Mouse (Mus musculus) midbrain, embryonic 14.5 days (tissue): Measurements from ENCODE around the gene Nipal3. TPM values are rescaled to one million over a fixed set of nuclear protein-coding genes. Genes with fewer than 3 reads are reported as not detected.

Source experiments
- ATAC-seq: fragments of 200-750 bp; cut with Nextera tagmentation; 2 replicates; pipeline ENCODE4 v1.8.0; 2017; ENCODE audit warnings: moderate number of reproducible peaks, moderate library complexity; ENCODE audit not compliant: low FRiP score, low TSS enrichment
- DNase-seq: peaks from one replicate; pipeline ENCODE4 v3.0.0-alpha.2; 2015
- H3K27ac ChIP-seq: fragments of 300-500 bp; sonication (generic); replicated peaks from 2 replicates; pipeline ENCODE4 v1.5.1; 2014; ENCODE audit warnings: mild to moderate bottlenecking, low read depth, low read length, moderate library complexity
- H3K27me3 ChIP-seq: fragments of 300-500 bp; sonication (generic); 2 replicates; pipeline ENCODE4 v1.6.1; 2014; ENCODE audit warnings: low read length, control low read depth, mixed read lengths; ENCODE audit not compliant: control insufficient read depth, insufficient read depth
- H3K36me3 ChIP-seq: fragments of 300-500 bp; sonication (generic); 2 replicates; pipeline ENCODE4 v1.6.1; 2014; ENCODE audit warnings: low read length, control low read depth; ENCODE audit not compliant: control insufficient read depth, insufficient read depth
- H3K4me1 ChIP-seq: fragments of 300-500 bp; sonication (generic); 2 replicates; pipeline ENCODE4 v1.6.1; 2014; ENCODE audit warnings: mild to moderate bottlenecking, antibody characterized with exemption, low read length, control low read depth; ENCODE audit not compliant: control insufficient read depth, insufficient read depth
- H3K4me2 ChIP-seq: fragments of 300-500 bp; sonication (generic); 2 replicates; pipeline ENCODE4 v1.6.1; 2014; ENCODE audit warnings: mild to moderate bottlenecking, low read length, moderate library complexity
- H3K4me3 ChIP-seq: fragments of 300-500 bp; sonication (generic); replicated peaks from 2 replicates; pipeline ENCODE4 v1.5.1; 2014; ENCODE audit warnings: low read depth, low read length
- H3K9ac ChIP-seq: fragments of 300-500 bp; sonication (generic); replicated peaks from 2 replicates; pipeline ENCODE4 v1.6.1; 2014; ENCODE audit warnings: mild to moderate bottlenecking, low read length, moderate library complexity
- H3K9me3 ChIP-seq: fragments of 300-500 bp; sonication (generic); 2 replicates; pipeline ENCODE4 v1.6.1; 2016; ENCODE audit warnings: low read length, control low read depth, mixed read lengths; ENCODE audit not compliant: control insufficient read depth
- WGBS: fragments of 180-500 bp; shearing (Covaris S2); extraction: QIAGEN DNeasy Blood & Tissue Kit; methylation state at CpG from one replicate; pipeline ENCODE4 v1.1.7; 2014; 5-methylcytosine and 5-hydroxymethylcytosine counted together
- polyA plus RNA-seq: library from polyadenylated mRNA; unstranded; fragments of >200 nt; fragmentation: Nextera tagmentation; extraction: Ambion mirVana; gene quantifications from 2 replicates; pipeline ENCODE4 v1.2.1, GENCODE M21; 2014

The Nipal3 gene
- polyA plus RNA-seq, 1 experiment from 2014 or later = 7.7 TPM

DNA sequence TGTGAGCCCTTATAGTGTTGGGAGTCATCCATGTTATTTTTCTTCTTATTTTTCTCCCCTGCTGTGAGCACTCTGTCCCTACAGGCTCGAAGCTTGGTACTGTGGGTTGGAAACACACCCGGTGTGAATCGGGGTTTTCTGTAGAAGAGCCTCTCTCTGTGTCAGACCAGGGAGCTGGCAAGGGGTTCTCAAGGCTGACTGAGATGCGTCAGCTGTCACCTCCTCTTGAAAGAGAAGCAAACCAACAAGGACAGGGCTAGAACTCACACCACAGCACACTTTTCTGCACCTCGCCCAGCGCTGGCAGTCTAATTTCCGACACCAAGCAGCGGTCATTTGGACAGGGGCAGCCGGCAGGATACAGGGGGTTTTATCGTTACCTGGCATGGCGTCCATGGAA lies 31.4 kb downstream of the Nipal3 start:
- Histone ChIP-seq H3K27ac (no peak overlapping the region), H3K9me3 (no peaks in the 10 kb centered on the region), H3K4me3 (no peak overlapping the region), H3K36me3 (peaks cover 24% of the 10 kb centered on the region), H3K27me3 (no peaks in the 10 kb centered on the region), H3K4me1 (no peaks in the 10 kb centered on the region), H3K4me2 (no peak overlapping the region), H3K9ac (no peak overlapping the region)
- DNase-seq (no peak), ATAC-seq (no peak)
- 91% methylated on average over 11 of the region's 11 CpGs for WGBS

GRCm38 (mm10) chr4:135453572-135453971 lies 41.3 kb downstream of the Nipal3 start:
- 73% methylated on average over 12 of the region's 12 CpGs for WGBS
- H3K27ac ChIP-seq = no peak overlapping the region

GRCm38 (mm10) chr4:135453164-135453563 lies 41.7 kb downstream of the Nipal3 start:
- WGBS = 88% methylated on average over 6 of the region's 6 CpGs
- no peak overlapping the region for H3K9ac ChIP-seq
- H3K4me2 ChIP-seq = no peak overlapping the region
- H3K27me3 ChIP-seq = no peaks in the 10 kb centered on the region
- 0 out of 2 replicates have a peak, but pooled peaks cover 4% of the 10 kb centered on the region for H3K4me1 ChIP-seq
- no peaks in the 10 kb centered on the region for H3K9me3 ChIP-seq
- H3K36me3 ChIP-seq = 0 out of 2 replicates have a peak, but pooled peaks cover 3% of the 10 kb centered on the region
- no peak for ATAC-seq
- no peak overlapping the region for H3K4me3 ChIP-seq
- no peak for DNase-seq
- no peak overlapping the region for H3K27ac ChIP-seq

More at GRCm38 (mm10) chr4:135453572-135453971, 41.3 kb downstream of the Nipal3 start:
- 0 out of 2 replicates have a peak, but pooled peaks cover 3% of the 10 kb centered on the region for H3K36me3 ChIP-seq
- ATAC-seq (no peak), DNase-seq (no peak)
- 0 out of 2 replicates have a peak, but pooled peaks cover 4% of the 10 kb centered on the region for H3K4me1 ChIP-seq
- H3K9me3 ChIP-seq = no peaks in the 10 kb centered on the region
- H3K27me3 ChIP-seq = no peaks in the 10 kb centered on the region
- no peak overlapping the region for H3K4me3 ChIP-seq
- H3K4me2 ChIP-seq = no peak overlapping the region
- H3K9ac ChIP-seq = no peak overlapping the region

- Histone ChIP-seq H3K9ac (no peak overlapping the region), H3K4me2 (no peak overlapping the region), H3K36me3 (0 out of 2 replicates have a peak, but pooled peaks cover 3% of the 10 kb centered on the region), H3K4me1 (0 out of 2 replicates have a peak, but pooled peaks cover 4% of the 10 kb centered on the region), H3K27ac (peak overlapping the region; percentile 20; the same call in 1 of the 2 replicates), H3K27me3 (no peaks in the 10 kb centered on the region), H3K9me3 (no peaks in the 10 kb centered on the region), H3K4me3 (no peak overlapping the region)
- ATAC-seq (no peak), DNase-seq (peak; percentile 49)
- 47% methylated on average over 18 of the region's 18 CpGs for WGBS
Measured at GRCm38 (mm10) chr4:135451360-135452015, 43.4 kb downstream of the Nipal3 start.

DNA sequence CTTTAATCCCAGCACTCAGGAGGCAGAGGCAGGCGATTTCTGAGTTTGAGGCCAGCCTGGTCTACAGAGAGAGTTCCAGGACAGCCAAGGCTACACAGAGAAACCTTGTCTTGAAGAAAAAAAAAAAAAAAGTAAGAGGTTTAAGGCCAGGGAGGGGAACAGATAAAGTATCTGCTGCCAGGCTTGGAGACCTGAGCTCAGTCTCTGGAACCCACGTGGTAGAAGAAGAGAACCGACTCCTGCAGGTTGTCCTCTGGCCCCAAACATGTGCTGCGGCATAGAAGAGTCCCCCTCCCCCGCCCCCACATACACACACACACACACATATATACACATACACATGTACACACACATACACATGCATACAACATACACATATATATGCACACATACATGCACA lies 52.4 kb downstream of the Nipal3 start:
- no peaks in the 10 kb centered on the region; the same call in 1 of the 2 replicates for H3K4me1 ChIP-seq
- no peak overlapping the region for H3K9ac ChIP-seq
- WGBS = 73% methylated on average over 5 of the region's 5 CpGs
- ATAC-seq (no peak), DNase-seq (no peak)
- no peaks in the 10 kb centered on the region for H3K27me3 ChIP-seq
- no peak overlapping the region for H3K27ac ChIP-seq
- H3K36me3 ChIP-seq = no peaks in the 10 kb centered on the region
- H3K9me3 ChIP-seq = no peaks in the 10 kb centered on the region
- H3K4me3 ChIP-seq = no peak overlapping the region
- H3K4me2 ChIP-seq = no peak overlapping the region

GRCm38 (mm10) chr4:135439904-135440522 lies 54.8 kb downstream of the Nipal3 start:
- H3K9me3 ChIP-seq = no peaks in the 10 kb centered on the region
- H3K36me3 ChIP-seq = no peaks in the 10 kb centered on the region
- no peak overlapping the region for H3K4me3 ChIP-seq
- no peak overlapping the region for H3K27ac ChIP-seq
- DNase-seq (peak; percentile 49), ATAC-seq (no peak)
- no peak overlapping the region for H3K9ac ChIP-seq
- H3K27me3 ChIP-seq = no peaks in the 10 kb centered on the region
- no peaks in the 10 kb centered on the region; the same call in 1 of the 2 replicates for H3K4me1 ChIP-seq
- no peak overlapping the region for H3K4me2 ChIP-seq
- WGBS = 64% methylated on average over 9 of the region's 9 CpGs

DNA sequence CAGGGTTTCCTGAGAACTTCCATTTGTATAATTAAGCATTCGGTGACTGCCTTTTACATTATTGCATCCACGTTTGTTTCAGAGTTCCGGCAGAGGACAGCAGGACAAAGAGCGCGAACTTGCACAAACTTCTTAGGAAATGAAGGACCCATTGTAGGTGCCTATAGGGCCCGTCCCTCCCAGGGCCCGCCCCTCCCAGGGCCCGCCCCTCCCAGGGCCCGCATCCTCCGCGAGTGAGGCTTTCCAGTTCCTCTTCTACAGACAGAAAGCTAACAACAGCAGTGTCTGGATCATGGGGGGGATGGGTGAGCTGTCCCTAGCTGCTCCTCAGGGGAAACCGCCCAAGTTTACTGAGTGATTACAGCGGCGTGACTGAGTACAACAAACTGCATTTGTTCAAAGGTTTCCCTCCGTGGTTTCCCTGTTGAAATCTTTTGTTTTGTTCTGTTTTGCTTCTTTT lies 55.6 kb downstream of the Nipal3 start:
- H3K4me1 ChIP-seq = peaks cover 7% of the 10 kb centered on the region
- H3K27ac ChIP-seq = no peak overlapping the region
- H3K27me3 ChIP-seq = no peaks in the 10 kb centered on the region
- H3K9me3 ChIP-seq = no peaks in the 10 kb centered on the region
- 6% methylated on average over 15 of the region's 15 CpGs for WGBS
- H3K4me3 ChIP-seq = no peak overlapping the region
- ATAC-seq = no peak
- peak; percentile 58 for DNase-seq
- no peaks in the 10 kb centered on the region for H3K36me3 ChIP-seq
- no peak overlapping the region for H3K9ac ChIP-seq
- no peak overlapping the region; the same call in 1 of the 2 replicates for H3K4me2 ChIP-seq

- H3K27ac ChIP-seq = no peak overlapping the region
- ATAC-seq = no peak
- DNase-seq = no peak
- no peak overlapping the region for H3K9ac ChIP-seq
- H3K9me3 ChIP-seq = no peaks in the 10 kb centered on the region
- no peaks in the 10 kb centered on the region for H3K27me3 ChIP-seq
- H3K4me3 ChIP-seq = no peak overlapping the region
- H3K4me1 ChIP-seq = peaks cover 8% of the 10 kb centered on the region
- H3K4me2 ChIP-seq = no peak overlapping the region
- H3K36me3 ChIP-seq = no peaks in the 10 kb centered on the region
Measured at GRCm38 (mm10) chr4:135437924-135438323, 56.9 kb downstream of the Nipal3 start.

- H3K9ac ChIP-seq = no peak overlapping the region
- ATAC-seq (no peak), DNase-seq (no peak)
- H3K9me3 ChIP-seq = no peaks in the 10 kb centered on the region
- H3K27ac ChIP-seq = no peak overlapping the region
- no peak overlapping the region for H3K4me2 ChIP-seq
- no peak overlapping the region for H3K4me3 ChIP-seq
- H3K27me3 ChIP-seq = no peaks in the 10 kb centered on the region
- H3K4me1 ChIP-seq = peaks cover 8% of the 10 kb centered on the region
- H3K36me3 ChIP-seq = no peaks in the 10 kb centered on the region
- WGBS = 59% methylated on average over 13 of the region's 13 CpGs
Measured at GRCm38 (mm10) chr4:135436291-135436690, 58.5 kb downstream of the Nipal3 start.
